Mouse (Mus musculus) neural tube, embryonic 12.5 days (tissue): ENCODE data around the gene Il1a. TPM values are rescaled to one million over a fixed set of nuclear protein-coding genes. Genes with fewer than 3 reads are reported as not detected.

Experiments used
- ATAC-seq: fragments of 200-750 bp; cut with Nextera tagmentation; 2 replicates; pipeline ENCODE4 v1.8.0; 2017; ENCODE audit warnings: low read depth, mild to moderate bottlenecking, moderate TSS enrichment, moderate library complexity; ENCODE audit not compliant: low FRiP score
- H3K27ac ChIP-seq: fragments of 300-500 bp; sonication (generic); 2 replicates; pipeline ENCODE4 v1.5.1; 2016
- H3K27me3 ChIP-seq: fragments of 300-500 bp; sonication (generic); replicated peaks from 2 replicates; pipeline ENCODE4 v1.6.1; 2016; ENCODE audit warnings: mild to moderate bottlenecking
- H3K36me3 ChIP-seq: fragments of 300-500 bp; sonication (generic); 2 replicates; pipeline ENCODE4 v1.6.1; 2016; ENCODE audit warnings: mild to moderate bottlenecking
- H3K4me1 ChIP-seq: fragments of 300-500 bp; sonication (generic); 2 replicates; pipeline ENCODE4 v1.6.1; 2016
- H3K4me2 ChIP-seq: fragments of 300-500 bp; sonication (generic); replicated peaks from 2 replicates; pipeline ENCODE4 v1.6.1; 2016; ENCODE audit warnings: mild to moderate bottlenecking
- H3K4me3 ChIP-seq: fragments of 300-500 bp; sonication (generic); 2 replicates; pipeline ENCODE4 v1.5.1; 2016
- H3K9ac ChIP-seq: fragments of 300-500 bp; sonication (generic); 2 replicates; pipeline ENCODE4 v1.6.1; 2016; ENCODE audit warnings: mild to moderate bottlenecking
- H3K9me3 ChIP-seq: fragments of 300-500 bp; sonication (generic); 2 replicates; pipeline ENCODE4 v1.6.1; 2016; ENCODE audit warnings: mild to moderate bottlenecking
- WGBS: fragments of 180-500 bp; shearing (Covaris S2); methylation state at CpG from one replicate; pipeline ENCODE4 v1.1.7; 2016; 5-methylcytosine and 5-hydroxymethylcytosine counted together
- polyA plus RNA-seq: library from polyadenylated mRNA; unstranded; fragments of >200 nt; fragmentation: Nextera tagmentation; extraction: Ambion mirVana; gene quantifications from 2 replicates; pipeline ENCODE4 v1.2.1, GENCODE M21; 2016

Gene Il1a
- polyA plus RNA-seq, 1 experiment from 2014 or later: 0.28 TPM

- Histone ChIP-seq H3K4me1 (peaks cover 16% of the 10 kb centered on the region), H3K9me3 (no peaks in the 10 kb centered on the region), H3K36me3 (peaks cover 4% of the 10 kb centered on the region; the same call in 1 of the 2 replicates), H3K4me2 (peak overlapping the region; percentile 72), H3K27ac (peak overlapping the region; percentile 67), H3K27me3 (no peaks in the 10 kb centered on the region), H3K4me3 (peak overlapping the region; percentile 75), H3K9ac (peak overlapping the region; percentile 54)
- peak; percentile 83 for ATAC-seq
- 2% methylated on average over 10 of the region's 10 CpGs for WGBS
Observed at GRCm38 (mm10) chr2:129297589-129297982, 12.2 kb downstream of the Il1a start.

- Histone ChIP-seq H3K4me1 (peaks cover 16% of the 10 kb centered on the region), H3K9me3 (no peaks in the 10 kb centered on the region), H3K36me3 (peaks cover 4% of the 10 kb centered on the region; the same call in 1 of the 2 replicates), H3K4me2 (peak within 1 kb of the TSS; percentile 72), H3K27ac (peak within 1 kb of the TSS; percentile 67), H3K4me3 (peak within 1 kb of the TSS; percentile 75), H3K9ac (peak within 1 kb of the TSS; percentile 66), H3K27me3 (no peaks in the 10 kb centered on the region)
- ATAC-seq: peak; percentile 100
- under 1% methylated on average over 50 of the region's 50 CpGs for WGBS
Observed at GRCm38 (mm10) chr2:129296671-129297588, 12.8 kb downstream of the Il1a start, which contains the start of gene Ckap2l. Gene Ckap2l, minus strand, starts transcription at chr2:129297212.

GRCm38 (mm10) chr2:129296086-129296485 lies 13.7 kb downstream of the Il1a start:
- Histone ChIP-seq H3K9ac (peak overlapping the region; percentile 66), H3K27ac (no peak overlapping the region), H3K4me1 (peaks cover 16% of the 10 kb centered on the region), H3K9me3 (no peaks in the 10 kb centered on the region), H3K4me3 (peak overlapping the region; percentile 75), H3K27me3 (no peaks in the 10 kb centered on the region), H3K36me3 (peaks cover 4% of the 10 kb centered on the region; the same call in 1 of the 2 replicates), H3K4me2 (peak overlapping the region; percentile 72)
- 59% methylated on average over 5 of the region's 5 CpGs for WGBS
- no peak for ATAC-seq

GRCm38 (mm10) chr2:129295075-129295474 lies 14.7 kb downstream of the Il1a start:
- 93% methylated on average over 5 of the region's 5 CpGs for WGBS
- ATAC-seq: no peak
- Histone ChIP-seq H3K9me3 (no peaks in the 10 kb centered on the region), H3K4me2 (peak overlapping the region; percentile 72), H3K27me3 (no peaks in the 10 kb centered on the region), H3K36me3 (peaks cover 4% of the 10 kb centered on the region; the same call in 1 of the 2 replicates), H3K27ac (no peak overlapping the region), H3K4me3 (no peak overlapping the region), H3K9ac (0 out of 2 replicates have a peak overlapping the region, but pooled peaks have one; percentile 13), H3K4me1 (peaks cover 16% of the 10 kb centered on the region)

GRCm38 (mm10) chr2:129273823-129274222 lies 35.9 kb downstream of the Il1a start:
- Histone ChIP-seq H3K4me3 (no peak overlapping the region), H3K9me3 (no peaks in the 10 kb centered on the region), H3K27ac (no peak overlapping the region), H3K4me2 (no peak overlapping the region), H3K27me3 (no peaks in the 10 kb centered on the region), H3K4me1 (no peaks in the 10 kb centered on the region), H3K36me3 (peaks cover 63% of the 10 kb centered on the region), H3K9ac (no peak overlapping the region)
- ATAC-seq: no peak
- WGBS: 97% methylated on average over 5 of the region's 5 CpGs

GRCm38 (mm10) chr2:129270621-129271020 lies 39.2 kb downstream of the Il1a start:
- no peaks in the 10 kb centered on the region for H3K9me3 ChIP-seq
- no peaks in the 10 kb centered on the region for H3K27me3 ChIP-seq
- no peak overlapping the region for H3K4me2 ChIP-seq
- H3K9ac ChIP-seq: no peak overlapping the region
- H3K27ac ChIP-seq: no peak overlapping the region
- no peaks in the 10 kb centered on the region for H3K4me1 ChIP-seq
- peaks cover 80% of the 10 kb centered on the region for H3K36me3 ChIP-seq
- ATAC-seq: no peak
- no peak overlapping the region for H3K4me3 ChIP-seq
- WGBS: 90% methylated on average over 9 of the region's 9 CpGs

GRCm38 (mm10) chr2:129269986-129270385 lies 39.8 kb downstream of the Il1a start:
- no peaks in the 10 kb centered on the region for H3K27me3 ChIP-seq
- no peak for ATAC-seq
- H3K4me2 ChIP-seq: no peak overlapping the region
- no peak overlapping the region for H3K9ac ChIP-seq
- no peak overlapping the region for H3K27ac ChIP-seq
- no peaks in the 10 kb centered on the region for H3K9me3 ChIP-seq
- WGBS: 95% methylated on average over 5 of the region's 5 CpGs
- H3K4me1 ChIP-seq: no peaks in the 10 kb centered on the region
- H3K4me3 ChIP-seq: no peak overlapping the region
- H3K36me3 ChIP-seq: peaks cover 75% of the 10 kb centered on the region

GRCm38 (mm10) chr2:129269161-129269643 lies 40.6 kb downstream of the Il1a start:
- Histone ChIP-seq H3K27ac (no peak overlapping the region), H3K4me1 (no peaks in the 10 kb centered on the region), H3K36me3 (peaks cover 70% of the 10 kb centered on the region), H3K4me3 (no peak overlapping the region), H3K9me3 (no peaks in the 10 kb centered on the region), H3K9ac (no peak overlapping the region), H3K27me3 (no peaks in the 10 kb centered on the region), H3K4me2 (no peak overlapping the region)
- no peak for ATAC-seq
- 95% methylated on average over 12 of the region's 12 CpGs for WGBS

- Histone ChIP-seq H3K9ac (no peak overlapping the region), H3K4me3 (no peak overlapping the region), H3K27ac (no peak overlapping the region), H3K4me1 (no peaks in the 10 kb centered on the region), H3K36me3 (peaks cover 61% of the 10 kb centered on the region), H3K4me2 (no peak overlapping the region), H3K27me3 (no peaks in the 10 kb centered on the region), H3K9me3 (no peaks in the 10 kb centered on the region)
- no peak for ATAC-seq
- WGBS: 89% methylated on average over 5 of the region's 5 CpGs
Observed at GRCm38 (mm10) chr2:129267738-129268137, 42.0 kb downstream of the Il1a start.

- ATAC-seq: no peak
Observed at GRCm38 (mm10) chr2:129265316-129265715, 44.5 kb downstream of the Il1a start.

GRCm38 (mm10) chr2:129263073-129263472 lies 46.7 kb downstream of the Il1a start:
- H3K4me1 ChIP-seq: no peaks in the 10 kb centered on the region
- WGBS: 81% methylated on average over 5 of the region's 5 CpGs
- H3K9me3 ChIP-seq: no peaks in the 10 kb centered on the region
- no peak for ATAC-seq
- H3K36me3 ChIP-seq: peaks cover 21% of the 10 kb centered on the region
- no peak overlapping the region for H3K9ac ChIP-seq
- H3K4me2 ChIP-seq: no peak overlapping the region
- no peak overlapping the region for H3K4me3 ChIP-seq
- H3K27me3 ChIP-seq: no peaks in the 10 kb centered on the region
- no peak overlapping the region for H3K27ac ChIP-seq

More at GRCm38 (mm10) chr2:129265316-129265715, 44.5 kb downstream of the Il1a start:
- peaks cover 44% of the 10 kb centered on the region for H3K36me3 ChIP-seq
- H3K27ac ChIP-seq: no peak overlapping the region
- H3K4me3 ChIP-seq: no peak overlapping the region
- no peaks in the 10 kb centered on the region for H3K4me1 ChIP-seq
- no peaks in the 10 kb centered on the region for H3K27me3 ChIP-seq
- no peak overlapping the region for H3K4me2 ChIP-seq
- no peaks in the 10 kb centered on the region for H3K9me3 ChIP-seq
- no peak overlapping the region for H3K9ac ChIP-seq
- WGBS: 94% methylated on average over 7 of the region's 7 CpGs

GRCm38 (mm10) chr2:129261151-129261794 lies 48.5 kb downstream of the Il1a start:
- H3K27me3 ChIP-seq: no peaks in the 10 kb centered on the region
- H3K4me3 ChIP-seq: no peak overlapping the region
- H3K4me2 ChIP-seq: no peak overlapping the region
- H3K36me3 ChIP-seq: peaks cover 3% of the 10 kb centered on the region; the same call in 1 of the 2 replicates
- no peak for ATAC-seq
- no peaks in the 10 kb centered on the region for H3K9me3 ChIP-seq
- 61% methylated on average over 6 of the region's 6 CpGs for WGBS
- H3K4me1 ChIP-seq: no peaks in the 10 kb centered on the region
- no peak overlapping the region for H3K9ac ChIP-seq
- no peak overlapping the region for H3K27ac ChIP-seq
